Mouse (Mus musculus): ENCODE measurements around the gene Ubl5.
"Not testable (repeated sequence)": the region's sequence is repeated elsewhere in the genome, so short reads cannot be mapped to it uniquely, and the experiment has no call there.

Ubl5 gene

GRCm38 (mm10) chr9:20657546-20657945 is 14.9 kb downstream of the Ubl5 start:
- DNase-seq: no peak

- DNase-seq: peak in 1 of 2 experiments; percentile 65
These were observed 19.6 kb downstream of the Ubl5 start for GRCm38 (mm10) chr9:20662325-20662724.

DNA sequence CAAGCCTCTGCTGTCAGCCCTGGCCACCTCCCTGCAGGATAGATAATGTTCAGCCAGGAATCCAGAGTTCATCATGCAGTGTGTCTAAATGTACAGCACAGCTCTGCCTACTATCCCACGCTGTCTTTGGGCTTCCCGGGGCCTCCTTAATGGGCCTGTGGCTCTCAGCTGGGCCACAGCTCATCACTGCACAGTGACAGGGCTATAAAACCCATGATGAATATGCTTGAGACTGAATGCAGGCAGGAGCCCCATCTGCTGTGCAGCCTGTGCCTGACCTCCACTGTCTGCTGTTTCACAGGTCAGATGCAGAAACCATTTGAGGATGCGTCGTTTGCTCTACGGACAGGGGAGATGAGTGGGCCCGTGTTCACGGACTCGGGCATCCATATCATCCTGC is 20.2 kb downstream of the Ubl5 start:
- DNase-seq: no peak

DNA sequence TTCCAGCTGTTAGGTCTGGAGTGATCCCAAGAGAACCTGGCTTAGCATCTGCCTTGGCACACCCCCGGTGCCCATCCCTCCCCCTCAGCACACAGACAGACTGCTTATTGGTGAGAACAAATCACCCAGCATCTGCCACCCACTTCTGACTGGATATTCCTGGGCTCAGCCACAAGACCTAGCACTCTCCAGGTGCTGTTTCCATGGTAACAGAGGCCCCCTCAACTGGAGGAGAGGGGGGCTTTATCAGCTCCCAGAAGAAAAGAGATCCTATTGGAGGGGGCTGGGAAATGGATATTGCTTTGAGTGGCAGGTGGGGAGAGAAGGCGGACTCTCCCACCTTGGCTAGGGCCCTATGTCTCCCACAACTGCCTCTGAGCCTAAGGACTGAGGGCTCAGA is 21.3 kb downstream of the Ubl5 start:
- no peak for DNase-seq

- no peak for DNase-seq
These were observed 21.7 kb downstream of the Ubl5 start for GRCm38 (mm10) chr9:20664366-20664765.

DNA sequence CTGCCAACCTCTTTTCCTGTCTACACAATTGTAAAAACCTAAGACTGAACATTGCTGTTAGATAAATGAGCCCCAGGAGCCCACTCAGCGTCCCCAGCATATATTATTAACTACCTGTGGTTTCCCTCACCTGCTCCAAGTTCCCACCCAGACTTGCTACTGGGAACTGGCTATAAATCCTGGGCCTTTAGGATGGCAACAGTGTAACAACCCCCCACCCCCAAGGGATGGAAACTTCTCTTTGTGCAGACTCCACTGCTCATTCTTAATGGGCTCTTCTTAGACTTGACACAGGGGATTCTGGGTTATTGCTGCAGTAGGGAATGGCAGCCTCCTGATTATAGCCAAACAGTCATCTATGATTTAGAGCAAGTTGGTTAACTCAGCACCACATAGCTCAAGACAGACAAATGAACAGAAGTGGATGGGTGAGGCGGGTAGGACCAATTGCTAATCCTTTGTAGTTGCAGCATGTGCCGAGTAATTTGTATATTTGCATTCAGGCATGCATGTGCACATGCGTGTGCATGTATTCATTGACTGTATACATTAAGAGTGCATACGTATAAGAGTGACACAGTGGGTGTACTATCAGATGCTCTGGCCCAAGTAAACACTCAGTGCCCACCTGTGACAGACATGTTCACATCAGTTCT is 22.4 kb downstream of the Ubl5 start:
- DNase-seq: no peak

DNA sequence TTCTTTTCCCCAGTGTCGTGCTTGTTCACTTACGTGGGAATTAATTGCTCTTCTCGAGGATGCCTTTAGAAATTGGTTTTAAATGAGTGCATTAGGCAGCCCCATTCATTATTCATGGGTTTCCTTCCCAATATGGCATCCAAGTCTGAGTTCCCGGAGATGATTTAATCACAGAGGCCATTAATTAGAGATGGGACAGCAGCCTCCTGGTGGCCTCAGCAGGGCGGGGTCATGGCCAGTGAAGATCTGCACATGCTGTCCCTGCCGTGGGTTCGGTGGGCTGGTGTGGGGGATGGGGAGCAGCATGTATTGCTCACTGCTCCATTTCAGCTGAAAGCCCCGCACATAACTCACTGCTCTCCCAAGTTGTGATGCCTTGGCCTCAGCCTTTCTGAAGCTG is 23.2 kb downstream of the Ubl5 start:
- no peak for DNase-seq

DNA sequence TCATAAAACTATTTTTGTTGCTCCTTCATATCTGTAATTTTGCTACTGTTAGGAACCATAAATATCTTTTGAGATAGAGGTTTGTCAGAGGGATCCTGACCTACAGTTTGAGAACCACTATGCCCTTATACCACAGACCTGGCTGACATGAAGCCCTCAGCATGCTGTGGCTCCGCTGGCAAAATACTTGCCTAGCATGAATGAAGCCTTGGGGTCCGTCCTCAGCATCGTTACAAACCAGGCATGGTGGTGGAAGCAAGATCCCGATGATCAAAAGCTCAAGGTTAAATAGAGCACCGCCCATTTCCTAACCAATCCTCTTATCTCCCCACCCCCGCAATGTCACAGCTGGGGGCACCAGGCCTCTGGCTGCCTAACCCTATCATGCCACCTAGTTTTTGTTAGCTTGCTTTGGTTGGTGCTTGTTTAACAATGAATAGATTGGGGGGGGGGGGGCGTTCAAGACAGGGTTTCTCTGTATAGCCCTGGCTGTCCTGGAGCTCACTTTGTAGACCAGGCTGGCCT is 23.9 kb downstream of the Ubl5 start:
- DNase-seq: no peak

- DNase-seq: no peak
These were observed 25.4 kb downstream of the Ubl5 start for GRCm38 (mm10) chr9:20668065-20668464.

GRCm38 (mm10) chr9:20672047-20672446 is 29.4 kb downstream of the Ubl5 start:
- no peak for DNase-seq

DNA sequence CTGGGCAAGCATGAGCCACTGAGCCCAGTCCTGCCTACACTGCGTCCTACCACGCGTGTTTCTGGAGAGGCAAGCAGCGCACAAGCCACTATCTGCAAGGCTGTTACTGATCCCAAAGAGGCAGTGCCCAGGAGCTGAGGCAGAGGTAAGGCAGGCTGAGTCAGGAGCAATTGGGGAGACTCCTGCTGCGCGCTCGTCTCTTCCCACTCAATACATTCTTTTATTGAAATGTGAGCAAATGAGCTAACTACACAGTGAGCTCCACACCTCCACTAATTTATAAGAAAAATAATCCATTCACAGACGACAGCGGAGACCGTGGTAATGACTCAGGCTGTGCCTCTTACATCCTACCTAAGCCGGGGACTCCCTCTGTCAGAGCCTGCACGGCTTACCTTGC is 35.2 kb downstream of the Ubl5 start:
- no peak for DNase-seq

DNA sequence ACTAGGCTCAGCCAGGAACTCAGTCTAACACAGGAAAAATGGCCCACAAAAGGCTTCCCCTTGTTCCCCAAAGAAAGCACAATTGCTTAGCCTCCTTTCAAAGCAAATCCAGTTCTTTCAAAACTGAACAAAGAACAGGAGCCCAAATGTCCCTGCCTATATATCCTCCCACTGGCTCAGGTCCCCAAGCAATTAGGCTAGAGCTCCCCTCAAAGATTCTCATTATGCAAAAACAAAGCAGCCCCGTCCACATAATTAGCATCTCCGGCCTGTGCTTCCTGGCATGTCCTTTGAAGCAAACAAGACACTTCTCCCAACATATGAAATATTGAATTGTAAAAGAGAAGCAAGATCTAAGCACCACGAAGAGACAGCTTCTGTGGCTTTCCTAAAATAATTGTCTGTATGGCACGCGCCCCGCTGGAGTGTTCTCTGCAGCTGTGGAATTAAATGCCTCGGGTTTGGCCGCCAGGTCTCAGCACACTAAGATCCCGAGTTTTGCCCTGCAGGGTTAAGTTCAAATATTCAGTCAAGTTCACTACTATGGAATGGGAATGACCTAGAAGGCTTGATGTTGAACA is 37.8 kb downstream of the Ubl5 start:
- no peak for DNase-seq

GRCm38 (mm10) chr9:20681546-20682388 is 39.1 kb downstream of the Ubl5 start:
- DNase-seq: no peak

- DNase-seq: no peak
These were observed 39.7 kb downstream of the Ubl5 start for GRCm38 (mm10) chr9:20682389-20682722.

GRCm38 (mm10) chr9:20685081-20685861 is 42.6 kb downstream of the Ubl5 start:
- no peak for DNase-seq

- DNase-seq: no peak
These were observed 46.7 kb downstream of the Ubl5 start for GRCm38 (mm10) chr9:20689403-20689802.

DNA sequence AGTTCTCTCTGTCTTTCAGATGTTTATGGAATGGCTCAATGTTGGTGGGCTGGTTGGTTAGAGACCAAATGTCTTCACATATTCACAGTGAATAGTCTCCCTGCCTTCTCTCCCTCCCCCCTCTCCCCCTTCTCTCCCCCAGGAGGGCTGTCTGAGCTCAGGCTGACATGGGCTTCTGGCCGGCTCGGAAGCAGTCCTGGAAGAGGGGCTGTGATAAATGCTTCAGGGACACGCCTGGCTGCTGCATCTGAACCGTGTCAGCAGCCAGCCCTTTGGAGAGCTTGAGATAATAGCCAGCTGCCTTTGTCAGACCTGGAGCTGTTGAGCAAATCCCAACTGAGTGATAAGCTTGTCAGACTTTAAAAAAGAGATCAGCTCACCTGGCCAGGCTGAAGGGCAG is 47.2 kb downstream of the Ubl5 start:
- DNase-seq: no peak

DNA sequence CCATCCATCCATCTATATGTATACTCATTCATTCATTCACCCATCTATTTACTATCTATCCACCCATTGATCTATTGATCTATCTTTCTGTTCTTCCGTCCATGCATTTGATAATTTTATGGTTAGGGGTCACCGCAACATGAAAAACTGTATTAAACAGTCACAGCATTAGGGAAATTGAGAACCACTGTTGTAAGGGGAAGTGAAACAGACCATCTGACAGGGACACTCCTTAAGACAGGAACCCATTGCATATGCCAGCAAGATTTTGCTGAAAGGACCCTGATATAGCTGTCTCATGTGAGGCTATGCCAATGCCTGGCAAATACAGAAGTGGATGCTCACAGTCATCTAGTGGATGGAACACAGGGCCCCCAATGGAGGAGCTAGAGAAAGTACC is 47.8 kb downstream of the Ubl5 start:
- DNase-seq: not testable (repeated sequence)

DNA sequence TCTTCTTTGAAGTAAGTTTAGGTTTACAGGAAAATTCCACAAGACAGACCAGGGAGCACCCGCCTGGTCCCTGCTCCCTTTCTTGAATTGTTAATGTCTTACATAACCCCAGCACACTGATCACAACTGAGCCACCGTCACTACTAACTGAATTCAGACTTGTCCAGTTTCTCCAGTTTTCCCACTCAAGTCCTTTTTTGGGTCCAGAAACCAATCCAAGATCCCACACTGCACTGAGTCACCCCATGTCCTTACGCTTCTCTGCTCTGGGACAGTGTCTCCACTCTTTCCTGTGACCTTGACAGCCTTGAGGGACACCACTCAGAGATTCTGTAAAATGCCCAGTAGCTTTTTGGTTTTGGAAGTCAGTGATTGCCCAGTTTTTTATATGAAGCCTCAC is 50.2 kb downstream of the Ubl5 start:
- no peak for DNase-seq

DNA sequence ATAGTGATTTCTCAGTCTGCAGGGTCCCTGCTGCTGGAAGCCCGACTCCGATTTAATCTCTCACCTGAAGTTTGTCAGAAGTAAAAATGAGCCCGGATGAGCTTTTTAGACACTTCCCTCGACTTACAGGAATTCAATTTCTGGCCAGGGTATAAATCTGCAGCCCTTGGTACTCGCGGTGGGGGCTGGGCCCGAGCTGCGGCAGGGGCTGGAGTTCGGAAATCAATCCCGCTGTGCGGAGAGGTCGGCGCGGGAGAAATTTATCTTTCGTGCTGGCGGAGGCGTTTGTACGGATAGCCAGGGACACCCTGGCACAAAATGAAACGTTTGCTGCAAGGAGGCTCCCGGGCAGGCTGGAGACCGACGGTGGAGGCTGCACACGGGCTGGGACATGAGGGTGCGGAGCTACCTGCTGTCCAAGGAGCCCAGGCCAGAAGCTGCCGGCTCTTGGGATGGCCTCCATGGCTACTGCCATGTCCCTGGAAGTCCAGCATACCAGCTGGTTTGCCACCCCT is 52.1 kb downstream of the Ubl5 start:
- DNase-seq: no peak

DNA sequence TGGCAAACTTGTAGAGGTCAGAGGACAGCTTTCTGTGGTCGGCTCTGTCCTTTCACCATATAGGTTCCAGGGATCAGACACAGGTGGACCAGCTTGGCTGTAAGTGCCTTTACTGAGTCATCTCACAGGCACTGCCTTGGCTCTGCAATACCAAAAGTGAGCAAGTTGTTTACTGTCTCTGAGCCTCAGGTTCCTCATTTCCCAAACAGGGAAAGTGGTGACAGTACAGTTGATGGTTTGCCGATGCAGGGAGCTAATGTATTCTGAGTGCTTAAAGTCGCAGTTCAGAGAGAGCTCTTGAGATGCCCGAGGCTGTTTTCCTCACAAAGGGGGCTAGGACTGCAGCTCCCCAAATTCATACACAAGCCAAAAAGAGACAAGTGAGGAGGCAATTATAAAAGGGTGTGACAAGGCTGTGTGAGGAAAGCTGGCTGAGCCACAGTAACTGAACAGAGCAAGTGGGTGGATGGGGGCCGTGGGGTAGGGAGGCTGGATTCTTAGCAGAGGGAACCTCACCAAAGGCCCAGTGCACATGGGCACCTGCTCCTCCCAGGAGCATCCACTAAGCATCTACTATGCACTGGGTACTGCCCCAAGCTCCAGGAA is 53.5 kb downstream of the Ubl5 start:
- no peak for DNase-seq
